9 mouse cellular contexts compared by ENCODE assay signal in genomic region chr14:56365292-56365691, GRCm38 (mm10). TPM values are rescaled to one million over a fixed set of nuclear protein-coding genes. Genes with fewer than 3 reads are reported as not detected.
DNase-seq lines count a peak whose midpoint lies in the region; ATAC-seq lines count a peak whose summit lies in the region.
"Had no signal": no experiment of that assay in that cellular context is flagged by ENCODE, and none has a peak within 500 bp of the region (broad histone marks: within the 10 kb centered on the region; RNA-seq: fewer than 3 reads in every experiment).

No protein-coding gene starts in this region.

- H3K4me2 ChIP-seq in heart, embryonic 15.5 days = peak overlapping the region; percentile 62
- peak overlapping the region; percentile 73 for H3K4me2 ChIP-seq in hindbrain, embryonic 12.5 days (replicated peaks)

- H3K27ac ChIP-seq in heart, embryonic 15.5 days = no peak overlapping the region
- no peak overlapping the region for H3K27ac ChIP-seq in hindbrain, embryonic 12.5 days
- H3K27ac ChIP-seq in midbrain, embryonic 10.5 days (replicated peaks) = no peak overlapping the region

- peaks cover 7% of the 10 kb centered on the region for H3K4me1 ChIP-seq in heart, embryonic 15.5 days (replicated peaks)
- peaks cover 6% of the 10 kb centered on the region for H3K4me1 ChIP-seq in hindbrain, embryonic 12.5 days
- H3K4me1 ChIP-seq in midbrain, embryonic 10.5 days = peaks cover 12% of the 10 kb centered on the region

- intact Hi-C loops in heart, postnatal 14 days (cut with DNase I) = no loop called here

- no peaks in the 10 kb centered on the region for H3K36me3 ChIP-seq in heart, embryonic 15.5 days
- no peaks in the 10 kb centered on the region for H3K36me3 ChIP-seq in hindbrain, embryonic 12.5 days
- H3K36me3 ChIP-seq in midbrain, embryonic 10.5 days = no peaks in the 10 kb centered on the region

- no peak for DNase-seq in heart, postnatal 14 days
- DNase-seq in R1 (ENCODE audit: low read depth, low spot score) = peak; percentile 9
- no peak for DNase-seq in midbrain, embryonic 10.5 days (ENCODE audit: low spot score)
- DNase-seq in thymus, adult 18-20 months = no peak
- DNase-seq in adrenal gland, postnatal 14 days = no peak
- no peak for DNase-seq in frontal cortex, adult 2 months (ENCODE audit: extremely low spot score in 1 of 2, low spot score in 1 of 2)
- DNase-seq: adrenal gland, postnatal 25 days had no signal

- no peak for ATAC-seq in heart, embryonic 15.5 days (replicated peaks; ENCODE audit: insufficient number of reproducible peaks, insufficient read depth, low FRiP score, low read depth)
- ATAC-seq in hindbrain, embryonic 12.5 days (ENCODE audit: low FRiP score) = no peak

- WGBS in heart, embryonic 15.5 days = 25% methylated on average over 8 of the region's 8 CpGs
- WGBS in hindbrain, embryonic 12.5 days = 35% methylated on average over 8 of the region's 8 CpGs
- WGBS in midbrain, embryonic 10.5 days = 32% methylated on average over 8 of the region's 8 CpGs

- H3K9me3 ChIP-seq in heart, embryonic 15.5 days (replicated peaks) = no peaks in the 10 kb centered on the region
- H3K9me3 ChIP-seq in hindbrain, embryonic 12.5 days (replicated peaks) = no peaks in the 10 kb centered on the region
- no peaks in the 10 kb centered on the region for H3K9me3 ChIP-seq in midbrain, embryonic 10.5 days (replicated peaks)

- H3K27me3 ChIP-seq in heart, embryonic 15.5 days = peaks cover 68% of the 10 kb centered on the region
- peaks cover 67% of the 10 kb centered on the region for H3K27me3 ChIP-seq in hindbrain, embryonic 12.5 days
- H3K27me3 ChIP-seq in midbrain, embryonic 10.5 days (ENCODE audit: low read depth, poor library complexity, severe bottlenecking) = peaks cover 72% of the 10 kb centered on the region

- no peak overlapping the region for H3K9ac ChIP-seq in heart, embryonic 15.5 days
- H3K9ac ChIP-seq in hindbrain, embryonic 12.5 days = no peak overlapping the region

- H3K4me3 ChIP-seq in heart, embryonic 15.5 days = peak overlapping the region; percentile 41
- peak overlapping the region; percentile 39 for H3K4me3 ChIP-seq in hindbrain, embryonic 12.5 days
- peak overlapping the region; percentile 49 for H3K4me3 ChIP-seq in midbrain, embryonic 10.5 days

RNA-seq across cellular contexts. Expression of gene Atp12a, which starts 0.4 kb away (rescaled TPM):
- 0.09 and 0.20 TPM in 2 replicates for polyA plus RNA-seq in heart, embryonic 15.5 days (2015; fragmentation: Nextera tagmentation; extraction: Ambion mirVana)
- not detected for total RNA-seq in heart, postnatal 14 days (2021)
- not detected in 2 replicates for polyA plus RNA-seq in hindbrain, embryonic 12.5 days (2016; fragmentation: Nextera tagmentation; extraction: Ambion mirVana)
- not detected in 2 replicates for polyA plus RNA-seq in midbrain, embryonic 10.5 days (2016; fragmentation: Nextera tagmentation; extraction: Ambion mirVana)
- total RNA-seq in adrenal gland, postnatal 14 days (2021) = 0.07 TPM in 1 of 2 replicates, not detected in the other
- polyA plus RNA-seq in frontal cortex, adult 2 months (2012; rRNA removed) = 0.02 and 0.04 TPM in 2 replicates
- total RNA-seq: adrenal gland, postnatal 25 days had no signal

RNA-seq across cellular contexts. Expression of gene Rnf17, which starts 37.1 kb away (rescaled TPM):
- 1.8 and 2.1 TPM in 2 replicates for polyA plus RNA-seq in heart, embryonic 15.5 days (2015; fragmentation: Nextera tagmentation; extraction: Ambion mirVana)
- under 1 TPM; 0.59 to 0.67 TPM for total RNA-seq in heart, postnatal 14 days (2021)
- 1.6 and 2.0 TPM in 2 replicates for polyA plus RNA-seq in hindbrain, embryonic 12.5 days (2016; fragmentation: Nextera tagmentation; extraction: Ambion mirVana)
- 1.9 and 2.1 TPM in 2 replicates for polyA plus RNA-seq in midbrain, embryonic 10.5 days (2016; fragmentation: Nextera tagmentation; extraction: Ambion mirVana)
- 0.48 and 1.2 TPM in 2 replicates for total RNA-seq in adrenal gland, postnatal 14 days (2021)
- 0.44 and 0.78 TPM in 2 replicates for polyA plus RNA-seq in frontal cortex, adult 2 months (2012; rRNA removed)
